Mouse (Mus musculus) hindbrain, embryonic 10.5 days (tissue): ENCODE results near the gene Mtss1l. TPM values are rescaled to one million over a fixed set of nuclear protein-coding genes. Genes with fewer than 3 reads are reported as not detected.

ENCODE experiments used
- DNase-seq: peaks from one replicate; pipeline ENCODE4 v3.0.0-alpha.2; 2017; ENCODE audit warnings: low spot score
- H3K27ac ChIP-seq: fragments of 300-500 bp; sonication (generic); 2 replicates; pipeline ENCODE4 v1.5.1; 2016; ENCODE audit warnings: mild to moderate bottlenecking, moderate library complexity
- H3K27me3 ChIP-seq: fragments of 300-500 bp; sonication (generic); 2 replicates; pipeline ENCODE4 v1.6.1; 2016; ENCODE audit warnings: mild to moderate bottlenecking; ENCODE audit not compliant: poor library complexity, insufficient read depth, severe bottlenecking
- H3K36me3 ChIP-seq: fragments of 300-500 bp; sonication (generic); 2 replicates; pipeline ENCODE4 v1.6.1; 2016; ENCODE audit warnings: mild to moderate bottlenecking, moderate library complexity
- H3K4me1 ChIP-seq: fragments of 300-500 bp; sonication (generic); replicated peaks from 2 replicates; pipeline ENCODE4 v1.6.1; 2016; ENCODE audit warnings: mild to moderate bottlenecking
- H3K4me3 ChIP-seq: fragments of 300-500 bp; sonication (generic); 2 replicates; pipeline ENCODE4 v1.5.1; 2016; ENCODE audit warnings: mild to moderate bottlenecking, moderate library complexity
- H3K9me3 ChIP-seq: fragments of 300-500 bp; sonication (generic); 2 replicates; pipeline ENCODE4 v1.6.1; 2016; ENCODE audit warnings: mild to moderate bottlenecking, moderate library complexity
- WGBS: fragments of 180-500 bp; shearing (Covaris S2); methylation state at CpG from one replicate; pipeline ENCODE4 v1.1.7; 2016; 5-methylcytosine and 5-hydroxymethylcytosine counted together
- polyA plus RNA-seq: library from polyadenylated mRNA; unstranded; fragments of >200 nt; fragmentation: Nextera tagmentation; extraction: Ambion mirVana; gene quantifications from 2 replicates; pipeline ENCODE4 v1.2.1, GENCODE M21; 2016

Mtss1l gene
- polyA plus RNA-seq, 1 experiment from 2014 or later: 6.4 TPM

GRCm38 (mm10) chr8:110725084-110725838, 4.0 kb downstream of the Mtss1l start:
- 40% methylated on average over 7 of the region's 7 CpGs for WGBS
- peaks cover 65% of the 10 kb centered on the region for H3K36me3 ChIP-seq
- peaks cover 63% of the 10 kb centered on the region for H3K4me1 ChIP-seq
- peak overlapping the region; percentile 72 for H3K27ac ChIP-seq
- peak overlapping the region; percentile 13; the same call in 1 of the 2 replicates for H3K4me3 ChIP-seq
- no peaks in the 10 kb centered on the region for H3K9me3 ChIP-seq
- DNase-seq: no peak
- peaks cover 2% of the 10 kb centered on the region; the same call in 1 of the 2 replicates for H3K27me3 ChIP-seq

GRCm38 (mm10) chr8:110726893-110727292, 5.6 kb downstream of the Mtss1l start:
- H3K27me3 ChIP-seq: no peaks in the 10 kb centered on the region
- peaks cover 81% of the 10 kb centered on the region for H3K36me3 ChIP-seq
- H3K4me3 ChIP-seq: peak overlapping the region; percentile 23; the same call in 1 of the 2 replicates
- H3K9me3 ChIP-seq: no peaks in the 10 kb centered on the region
- peak overlapping the region; percentile 68 for H3K27ac ChIP-seq
- peak; percentile 79 for DNase-seq
- peaks cover 53% of the 10 kb centered on the region for H3K4me1 ChIP-seq
- WGBS: 19% methylated on average over 18 of the region's 18 CpGs

- WGBS: 89% methylated on average over 8 of the region's 8 CpGs
- no peak overlapping the region for H3K4me3 ChIP-seq
- H3K36me3 ChIP-seq: peaks cover 99% of the 10 kb centered on the region
- H3K4me1 ChIP-seq: peaks cover 8% of the 10 kb centered on the region
- no peaks in the 10 kb centered on the region for H3K27me3 ChIP-seq
- no peak overlapping the region for H3K27ac ChIP-seq
- DNase-seq: no peak
- H3K9me3 ChIP-seq: no peaks in the 10 kb centered on the region
Measured at GRCm38 (mm10) chr8:110731346-110731859, 10.1 kb downstream of the Mtss1l start.

GRCm38 (mm10) chr8:110733036-110733435, 11.8 kb downstream of the Mtss1l start:
- Histone ChIP-seq H3K4me1 (no peaks in the 10 kb centered on the region), H3K27me3 (no peaks in the 10 kb centered on the region), H3K36me3 (peaks cover 99% of the 10 kb centered on the region), H3K9me3 (no peaks in the 10 kb centered on the region), H3K27ac (no peak overlapping the region), H3K4me3 (no peak overlapping the region)
- whole genome bisulfite sequencing: 92% methylated on average over 8 of the region's 8 CpGs
- no peak for DNase-seq

GRCm38 (mm10) chr8:110738591-110739195, 17.4 kb downstream of the Mtss1l start:
- H3K9me3 ChIP-seq: no peaks in the 10 kb centered on the region
- WGBS: 91% methylated on average over 35 of the region's 35 CpGs
- peaks cover 72% of the 10 kb centered on the region for H3K36me3 ChIP-seq
- H3K4me1 ChIP-seq: no peaks in the 10 kb centered on the region
- H3K27ac ChIP-seq: no peak overlapping the region
- no peaks in the 10 kb centered on the region for H3K27me3 ChIP-seq
- DNase-seq: no peak
- H3K4me3 ChIP-seq: no peak overlapping the region

- WGBS: 89% methylated on average over 5 of the region's 5 CpGs
- Histone ChIP-seq H3K36me3 (peaks cover 51% of the 10 kb centered on the region), H3K4me3 (no peak overlapping the region), H3K4me1 (no peaks in the 10 kb centered on the region), H3K9me3 (no peaks in the 10 kb centered on the region), H3K27me3 (no peaks in the 10 kb centered on the region), H3K27ac (no peak overlapping the region)
- DNase-seq: no peak
Measured at GRCm38 (mm10) chr8:110740629-110741175, 19.4 kb downstream of the Mtss1l start.

- H3K36me3 ChIP-seq: peaks cover 39% of the 10 kb centered on the region
- H3K27me3 ChIP-seq: no peaks in the 10 kb centered on the region
- no peak for DNase-seq
- no peak overlapping the region for H3K27ac ChIP-seq
- no peak overlapping the region for H3K4me3 ChIP-seq
- 78% methylated on average over 15 of the region's 15 CpGs for WGBS
- no peaks in the 10 kb centered on the region for H3K9me3 ChIP-seq
- H3K4me1 ChIP-seq: 0 out of 2 replicates have a peak, but pooled peaks cover 5% of the 10 kb centered on the region
Measured at GRCm38 (mm10) chr8:110741816-110742451, 20.7 kb downstream of the Mtss1l start.

GRCm38 (mm10) chr8:110742452-110742818, 21.2 kb downstream of the Mtss1l start:
- Histone ChIP-seq H3K27me3 (no peaks in the 10 kb centered on the region), H3K4me3 (no peak overlapping the region), H3K27ac (no peak overlapping the region), H3K36me3 (peaks cover 34% of the 10 kb centered on the region), H3K9me3 (no peaks in the 10 kb centered on the region), H3K4me1 (0 out of 2 replicates have a peak, but pooled peaks cover 5% of the 10 kb centered on the region)
- DNase-seq: no peak
- WGBS: 86% methylated on average over 5 of the region's 5 CpGs

GRCm38 (mm10) chr8:110745162-110745561, 23.9 kb downstream of the Mtss1l start:
- Histone ChIP-seq H3K4me1 (0 out of 2 replicates have a peak, but pooled peaks cover 5% of the 10 kb centered on the region), H3K9me3 (no peaks in the 10 kb centered on the region), H3K27ac (no peak overlapping the region), H3K36me3 (peaks cover 7% of the 10 kb centered on the region), H3K27me3 (peaks cover 4% of the 10 kb centered on the region; the same call in 1 of the 2 replicates), H3K4me3 (no peak overlapping the region)
- 93% methylated on average over 10 of the region's 10 CpGs for WGBS
- DNase-seq: no peak

- no peak overlapping the region for H3K27ac ChIP-seq
- H3K4me1 ChIP-seq: 0 out of 2 replicates have a peak, but pooled peaks cover 5% of the 10 kb centered on the region
- no peaks in the 10 kb centered on the region for H3K9me3 ChIP-seq
- DNase-seq: no peak
- no peaks in the 10 kb centered on the region for H3K36me3 ChIP-seq
- H3K4me3 ChIP-seq: no peak overlapping the region
- peaks cover 4% of the 10 kb centered on the region; the same call in 1 of the 2 replicates for H3K27me3 ChIP-seq
- WGBS: 69% methylated on average over 9 of the region's 9 CpGs
Measured at GRCm38 (mm10) chr8:110746661-110747060, 25.4 kb downstream of the Mtss1l start.

- 61% methylated on average over 10 of the region's 10 CpGs for WGBS
- Histone ChIP-seq H3K9me3 (no peaks in the 10 kb centered on the region), H3K4me3 (no peak overlapping the region), H3K27ac (no peak overlapping the region), H3K36me3 (no peaks in the 10 kb centered on the region), H3K27me3 (peaks cover 4% of the 10 kb centered on the region; the same call in 1 of the 2 replicates), H3K4me1 (peaks cover 6% of the 10 kb centered on the region)
- DNase-seq: peak; percentile 24
Measured at GRCm38 (mm10) chr8:110749500-110750170, 28.4 kb downstream of the Mtss1l start.

GRCm38 (mm10) chr8:110750269-110750668, 29.0 kb downstream of the Mtss1l start:
- Histone ChIP-seq H3K4me3 (no peak overlapping the region), H3K27me3 (peaks cover 4% of the 10 kb centered on the region; the same call in 1 of the 2 replicates), H3K36me3 (no peaks in the 10 kb centered on the region), H3K4me1 (peaks cover 13% of the 10 kb centered on the region), H3K9me3 (no peaks in the 10 kb centered on the region), H3K27ac (no peak overlapping the region)
- DNase-seq: no peak
- WGBS: 53% methylated on average over 13 of the region's 13 CpGs
